Mouse (Mus musculus): ENCODE measurements around the gene Dnm2.

DNA sequence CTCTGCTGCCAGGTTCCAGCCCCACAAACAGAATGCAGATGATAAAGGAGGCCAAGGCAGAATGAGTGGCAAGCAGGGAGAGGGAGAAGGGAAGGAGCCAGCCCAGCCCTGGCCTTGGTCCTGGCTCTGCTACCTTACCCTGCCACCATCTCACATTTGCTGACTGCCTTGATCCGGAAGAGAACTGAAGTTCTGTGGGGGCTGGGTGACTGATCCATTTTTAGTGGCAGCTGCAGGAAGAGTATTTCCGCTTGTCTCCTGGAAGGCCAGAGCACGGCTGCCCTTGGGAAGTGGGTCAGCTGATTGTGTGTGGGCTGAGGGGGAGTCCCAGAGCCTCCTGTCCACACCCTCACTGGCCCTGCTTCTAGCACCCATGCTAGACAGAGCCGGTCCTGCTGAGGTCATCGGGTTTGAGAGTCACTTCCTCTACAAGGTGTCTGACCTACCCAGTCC, 38.5 kb downstream of the Dnm2 start:
- TF ChIP-seq POLR2A (IDR thresholded peaks at IDR 0.05; ENCODE audit: extremely low read depth, insufficient read depth, low read length) (no peak), CTCF (IDR thresholded peaks at IDR 0.05; ENCODE audit: low read depth, low read length) (no peak)

All from liver, adult 2 months (tissue).